Mouse (Mus musculus): Measurements from ENCODE around the gene Add1. TPM values are rescaled to one million over a fixed set of nuclear protein-coding genes. Genes with fewer than 3 reads are reported as not detected.

Add1 gene
- polyA plus RNA-seq, 2 experiments: 197 to 222 TPM

DNA sequence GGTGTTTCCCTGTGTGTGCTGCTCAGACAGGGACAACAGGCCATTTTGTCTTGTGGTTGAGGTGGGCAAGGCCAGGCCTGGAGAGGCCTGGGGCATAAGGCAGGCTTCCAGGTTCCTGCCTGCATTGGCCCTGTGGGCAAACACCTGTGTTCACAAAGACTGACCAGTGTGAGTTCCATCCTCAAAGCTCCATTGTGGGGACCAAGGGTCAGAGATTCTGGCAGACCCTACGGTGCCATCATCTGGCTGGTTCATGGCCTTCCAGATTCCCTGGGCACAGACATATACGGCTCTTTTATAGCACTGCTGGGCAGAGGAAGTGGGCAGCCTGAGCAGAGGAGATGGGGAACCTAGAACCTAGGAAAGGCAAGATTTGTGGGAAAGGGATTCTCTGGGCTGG is 46.1 kb upstream of the Add1 start:
- DNase-seq (ENCODE audit: low spot score): no peak
- no peak overlapping the region for H3K27ac ChIP-seq (replicated peaks; ENCODE audit: low read depth, low read length)
- no peaks in the 10 kb centered on the region for H3K4me1 ChIP-seq (ENCODE audit: control insufficient read depth, insufficient read depth, low read length)
- no peaks in the 10 kb centered on the region for H3K36me3 ChIP-seq (ENCODE audit: control insufficient read depth, insufficient read depth, low read length)
- H3K4me2 ChIP-seq (replicated peaks; ENCODE audit: low read depth, low read length, severe bottlenecking): no peak overlapping the region
- H3K9me3 ChIP-seq (ENCODE audit: control insufficient read depth, low read length): no peaks in the 10 kb centered on the region
- 79% methylated on average over 2 of the region's 2 CpGs for WGBS
- no peak for ATAC-seq (ENCODE audit: low FRiP score, low read depth)
- no peaks in the 10 kb centered on the region for H3K27me3 ChIP-seq (ENCODE audit: control insufficient read depth, insufficient read depth, low read length)
- H3K9ac ChIP-seq (ENCODE audit: low read depth, low read length, severe bottlenecking): no peak overlapping the region
- no peak overlapping the region for H3K4me3 ChIP-seq (replicated peaks; ENCODE audit: low read length)
- TF ChIP-seq POLR2A (IDR thresholded peaks at IDR 0.05; ENCODE audit: borderline replicate concordance, extremely low read depth, insufficient read depth, insufficient read length): no peak

DNA sequence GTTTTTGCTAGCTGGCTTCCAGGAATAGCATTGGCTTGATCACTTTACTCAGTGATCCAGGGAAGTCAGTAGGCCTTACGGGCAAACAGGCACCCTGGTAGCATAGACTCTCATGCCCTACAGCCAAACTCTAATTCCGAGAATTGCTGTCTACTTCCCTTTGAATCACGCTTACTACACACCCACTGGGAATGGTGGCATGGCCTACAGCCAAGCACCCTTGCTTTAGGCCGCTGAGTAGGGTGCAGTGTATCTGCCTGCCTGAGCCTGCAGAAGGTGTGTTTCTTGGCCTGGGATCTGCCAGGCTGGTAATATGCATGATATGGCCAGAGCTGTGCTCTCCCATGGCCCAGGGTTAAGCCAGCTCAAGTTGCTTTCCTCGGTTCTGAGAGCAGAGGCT is 44.7 kb upstream of the Add1 start:
- no peaks in the 10 kb centered on the region for H3K9me3 ChIP-seq (ENCODE audit: control insufficient read depth, low read length)
- no peak for ATAC-seq (ENCODE audit: low FRiP score, low read depth)
- DNase-seq (ENCODE audit: low spot score): no peak
- H3K9ac ChIP-seq (ENCODE audit: low read depth, low read length, severe bottlenecking): no peak overlapping the region
- no peaks in the 10 kb centered on the region for H3K27me3 ChIP-seq (ENCODE audit: control insufficient read depth, insufficient read depth, low read length)
- no peaks in the 10 kb centered on the region for H3K36me3 ChIP-seq (ENCODE audit: control insufficient read depth, insufficient read depth, low read length)
- H3K4me2 ChIP-seq (replicated peaks; ENCODE audit: low read depth, low read length, severe bottlenecking): no peak overlapping the region
- H3K4me3 ChIP-seq (replicated peaks; ENCODE audit: low read length): no peak overlapping the region
- 71% methylated on average over 5 of the region's 5 CpGs for WGBS
- no peak overlapping the region for H3K27ac ChIP-seq (replicated peaks; ENCODE audit: low read depth, low read length)
- TF ChIP-seq POLR2A (IDR thresholded peaks at IDR 0.05; ENCODE audit: borderline replicate concordance, extremely low read depth, insufficient read depth, insufficient read length): no peak
- no peaks in the 10 kb centered on the region for H3K4me1 ChIP-seq (ENCODE audit: control insufficient read depth, insufficient read depth, low read length)

DNA sequence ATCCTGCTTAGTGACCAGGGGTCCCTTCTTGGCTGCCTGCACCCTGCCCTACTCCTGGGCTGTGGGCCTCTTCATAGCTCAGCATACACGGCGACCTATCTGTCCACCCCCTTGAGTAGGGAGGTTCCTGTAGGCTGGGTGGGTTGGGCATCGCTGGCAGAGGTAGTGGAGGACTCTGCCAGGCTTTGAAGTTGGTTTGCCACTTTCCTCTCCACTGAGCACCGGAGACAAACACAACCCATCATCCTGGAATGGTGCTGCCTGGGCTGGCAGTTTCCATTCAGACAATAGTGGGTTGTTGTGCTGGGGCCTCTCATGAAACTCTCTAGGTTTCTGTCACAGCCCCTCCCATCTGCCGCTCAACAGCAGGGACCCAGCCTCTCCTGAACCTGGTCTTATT is 43.3 kb upstream of the Add1 start:
- no peak overlapping the region for H3K4me2 ChIP-seq (replicated peaks; ENCODE audit: low read depth, low read length, severe bottlenecking)
- H3K36me3 ChIP-seq (ENCODE audit: control insufficient read depth, insufficient read depth, low read length): no peaks in the 10 kb centered on the region
- no peaks in the 10 kb centered on the region for H3K4me1 ChIP-seq (ENCODE audit: control insufficient read depth, insufficient read depth, low read length)
- no peak overlapping the region for H3K9ac ChIP-seq (ENCODE audit: low read depth, low read length, severe bottlenecking)
- H3K27ac ChIP-seq (replicated peaks; ENCODE audit: low read depth, low read length): no peak overlapping the region
- DNase-seq (ENCODE audit: low spot score) (no peak), ATAC-seq (ENCODE audit: low FRiP score, low read depth) (no peak)
- H3K4me3 ChIP-seq (replicated peaks; ENCODE audit: low read length): no peak overlapping the region
- H3K27me3 ChIP-seq (ENCODE audit: control insufficient read depth, insufficient read depth, low read length): no peaks in the 10 kb centered on the region
- H3K9me3 ChIP-seq (ENCODE audit: control insufficient read depth, low read length): no peaks in the 10 kb centered on the region
- no peak for TF ChIP-seq POLR2A (IDR thresholded peaks at IDR 0.05; ENCODE audit: borderline replicate concordance, extremely low read depth, insufficient read depth, insufficient read length)
- WGBS: 78% methylated on average over 5 of the region's 5 CpGs

DNA sequence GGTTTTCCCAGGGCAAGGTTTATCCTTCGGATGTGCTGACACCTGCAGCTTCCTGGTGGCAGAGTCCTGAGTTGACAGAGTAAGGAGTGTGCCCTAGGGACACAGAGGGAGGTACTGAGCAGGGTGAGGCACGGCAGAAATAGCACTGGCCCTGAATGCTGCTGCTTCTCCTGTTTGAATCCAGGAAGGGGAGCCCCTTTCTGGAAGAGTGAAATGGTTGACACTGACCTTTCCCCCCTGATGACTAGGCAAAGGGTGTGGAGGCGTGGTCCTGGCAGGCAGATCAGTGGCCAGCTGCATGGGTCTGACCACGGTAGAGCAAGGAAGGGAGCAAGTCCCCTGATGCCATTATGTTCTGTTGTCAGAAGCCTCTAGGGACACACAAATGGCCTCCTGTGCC is 42.8 kb upstream of the Add1 start:
- Histone ChIP-seq H3K9ac (ENCODE audit: low read depth, low read length, severe bottlenecking) (no peak overlapping the region), H3K4me1 (ENCODE audit: control insufficient read depth, insufficient read depth, low read length) (no peaks in the 10 kb centered on the region), H3K27me3 (ENCODE audit: control insufficient read depth, insufficient read depth, low read length) (no peaks in the 10 kb centered on the region), H3K4me3 (replicated peaks; ENCODE audit: low read length) (no peak overlapping the region), H3K4me2 (replicated peaks; ENCODE audit: low read depth, low read length, severe bottlenecking) (no peak overlapping the region), H3K9me3 (ENCODE audit: control insufficient read depth, low read length) (no peaks in the 10 kb centered on the region), H3K36me3 (ENCODE audit: control insufficient read depth, insufficient read depth, low read length) (no peaks in the 10 kb centered on the region), H3K27ac (replicated peaks; ENCODE audit: low read depth, low read length) (no peak overlapping the region)
- ATAC-seq (ENCODE audit: low FRiP score, low read depth): no peak
- 46% methylated on average over 4 of the region's 4 CpGs for WGBS
- no peak for DNase-seq (ENCODE audit: low spot score)
- no peak for TF ChIP-seq POLR2A (IDR thresholded peaks at IDR 0.05; ENCODE audit: borderline replicate concordance, extremely low read depth, insufficient read depth, insufficient read length)

DNA sequence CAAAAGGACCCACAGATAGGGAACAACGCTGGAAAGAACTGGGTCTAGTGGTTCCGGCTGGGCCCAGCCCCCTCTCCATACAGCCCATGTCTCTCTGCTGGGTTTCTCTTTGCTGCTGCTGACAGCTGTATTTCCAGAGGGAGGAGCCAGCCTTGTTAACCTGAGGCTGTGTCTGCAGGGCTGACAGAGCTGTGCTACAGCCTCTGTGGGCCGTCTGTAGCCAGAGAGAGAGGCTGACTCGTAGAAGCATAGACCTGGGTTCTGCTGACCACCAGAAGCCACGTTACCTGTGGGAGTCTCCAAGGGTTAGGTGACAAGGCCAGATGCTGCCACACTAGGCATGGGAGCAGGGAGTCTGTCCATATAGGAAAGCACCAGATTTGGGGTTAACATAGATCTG is 40.4 kb upstream of the Add1 start:
- TF ChIP-seq POLR2A (IDR thresholded peaks at IDR 0.05; ENCODE audit: borderline replicate concordance, extremely low read depth, insufficient read depth, insufficient read length): no peak
- no peak overlapping the region for H3K27ac ChIP-seq (replicated peaks; ENCODE audit: low read depth, low read length)

DNA sequence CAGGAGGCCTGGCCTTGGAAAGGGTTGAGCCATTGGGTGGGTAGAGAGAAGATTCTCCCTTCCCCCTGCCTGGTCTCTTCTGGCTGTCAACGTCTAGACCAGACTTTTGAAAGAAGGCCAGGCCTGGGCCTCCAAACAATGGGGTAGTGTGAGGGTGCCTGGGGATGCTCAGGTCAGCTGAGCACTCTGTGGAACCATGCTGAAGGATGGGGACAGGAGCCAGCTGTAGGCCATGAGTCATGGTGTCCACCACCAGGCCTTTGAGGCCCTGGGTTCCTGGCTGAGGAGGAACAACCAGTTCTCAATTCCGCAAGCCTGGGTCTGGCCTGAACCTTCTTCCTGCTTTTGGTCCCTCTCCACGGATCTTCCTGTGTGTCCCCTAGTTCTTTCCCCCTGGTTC is 39.6 kb upstream of the Add1 start:
- Histone ChIP-seq H3K27me3 (ENCODE audit: control insufficient read depth, insufficient read depth, low read length) (no peaks in the 10 kb centered on the region), H3K4me1 (ENCODE audit: control insufficient read depth, insufficient read depth, low read length) (no peaks in the 10 kb centered on the region), H3K36me3 (ENCODE audit: control insufficient read depth, insufficient read depth, low read length) (no peaks in the 10 kb centered on the region), H3K4me2 (replicated peaks; ENCODE audit: low read depth, low read length, severe bottlenecking) (no peak overlapping the region), H3K27ac (replicated peaks; ENCODE audit: low read depth, low read length) (no peak overlapping the region), H3K4me3 (replicated peaks; ENCODE audit: low read length) (no peak overlapping the region), H3K9ac (ENCODE audit: low read depth, low read length, severe bottlenecking) (no peak overlapping the region), H3K9me3 (ENCODE audit: control insufficient read depth, low read length) (no peaks in the 10 kb centered on the region)
- TF ChIP-seq POLR2A (IDR thresholded peaks at IDR 0.05; ENCODE audit: borderline replicate concordance, extremely low read depth, insufficient read depth, insufficient read length): no peak
- no peak for DNase-seq (ENCODE audit: low spot score)
- 78% methylated on average over 3 of the region's 3 CpGs for WGBS
- ATAC-seq (ENCODE audit: low FRiP score, low read depth): no peak

More for the DNA sequence above, 40.4 kb upstream of the Add1 start:
- Histone ChIP-seq H3K27me3 (ENCODE audit: control insufficient read depth, insufficient read depth, low read length) (no peaks in the 10 kb centered on the region), H3K4me1 (ENCODE audit: control insufficient read depth, insufficient read depth, low read length) (no peaks in the 10 kb centered on the region), H3K4me2 (replicated peaks; ENCODE audit: low read depth, low read length, severe bottlenecking) (no peak overlapping the region), H3K9me3 (ENCODE audit: control insufficient read depth, low read length) (no peaks in the 10 kb centered on the region), H3K4me3 (replicated peaks; ENCODE audit: low read length) (no peak overlapping the region), H3K9ac (ENCODE audit: low read depth, low read length, severe bottlenecking) (no peak overlapping the region), H3K36me3 (ENCODE audit: control insufficient read depth, insufficient read depth, low read length) (no peaks in the 10 kb centered on the region)
- 70% methylated on average over 5 of the region's 5 CpGs for WGBS
- DNase-seq (ENCODE audit: low spot score) (no peak), ATAC-seq (ENCODE audit: low FRiP score, low read depth) (no peak)

Measured in limb, embryonic 14.5 days (tissue).